Mouse (Mus musculus) layer of hippocampus, adult 18-20 months (tissue): ENCODE data around the gene Rnpc3. TPM values are rescaled to one million over a fixed set of nuclear protein-coding genes. Genes with fewer than 3 reads are reported as not detected.

ENCODE experiments used
- DNase-seq, 2 experiments: peaks; one replicate each; pipeline ENCODE4 v3.0.0; 2022; ENCODE audit warnings: low spot score in 2 of 2
- long read RNA-seq: library from polyadenylated mRNA; stranded (forward); transcript quantifications from one replicate; pipeline ENCODE4 v2.0.0, GENCODE M21; 2021
- total RNA-seq, 2 experiments: library from RNA; stranded (reverse); gene quantifications; 2 replicates each; pipeline ENCODE4 v1.2.3; 2021

The Rnpc3 gene
- total RNA-seq: 10 to 100 TPM; 25.5 to 27.9 TPM
- long read RNA-seq, full-length matches to known transcripts: 12 of 24 reads
- long read RNA-seq, partial matches to known transcripts: 0 of 24 reads
- long read RNA-seq, other reads (novel, unspliced or antisense): 12 of 24 reads

DNA sequence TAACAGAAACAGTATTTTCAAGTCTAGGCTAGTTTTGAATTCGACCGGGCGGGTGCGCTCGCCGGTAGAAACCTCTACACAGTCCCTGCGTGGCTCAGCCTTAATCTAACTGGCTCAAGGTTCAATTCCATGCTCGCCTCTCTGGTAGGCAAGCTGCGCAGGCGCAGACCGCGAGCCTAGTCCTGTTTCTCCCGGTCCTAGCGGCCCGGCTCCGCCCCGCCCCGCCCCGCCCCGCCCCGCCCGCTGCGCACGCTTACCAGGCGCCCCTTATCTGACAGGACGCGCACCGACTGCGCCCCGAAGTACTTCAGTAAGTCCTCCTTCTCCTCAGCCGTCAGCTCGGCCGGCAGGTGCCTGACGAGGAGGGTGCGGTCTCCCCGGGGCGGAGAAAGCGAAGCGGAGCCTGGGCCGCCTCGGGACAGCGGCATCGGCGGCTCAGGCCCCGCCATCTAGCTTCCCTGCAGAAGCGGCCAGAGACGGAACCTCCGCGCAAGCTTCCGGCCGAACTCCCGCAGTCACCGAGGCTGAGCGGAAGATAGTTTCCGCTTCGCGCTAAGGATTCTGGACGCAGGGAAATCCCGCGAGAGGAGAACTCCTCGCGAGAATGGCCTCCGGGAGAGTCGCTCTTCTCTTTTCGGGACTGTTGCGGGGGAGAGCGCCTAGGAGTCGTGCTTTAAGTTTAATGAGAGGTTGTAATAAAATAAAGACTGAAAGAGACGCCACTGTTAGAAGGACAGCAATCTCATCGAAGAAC, at the start of gene Rnpc3:
Gene Rnpc3, minus strand, starts transcription at position 544 of the 754 bp plus-strand sequence.
- DNase-seq: peak; percentile 90 to 96

DNA sequence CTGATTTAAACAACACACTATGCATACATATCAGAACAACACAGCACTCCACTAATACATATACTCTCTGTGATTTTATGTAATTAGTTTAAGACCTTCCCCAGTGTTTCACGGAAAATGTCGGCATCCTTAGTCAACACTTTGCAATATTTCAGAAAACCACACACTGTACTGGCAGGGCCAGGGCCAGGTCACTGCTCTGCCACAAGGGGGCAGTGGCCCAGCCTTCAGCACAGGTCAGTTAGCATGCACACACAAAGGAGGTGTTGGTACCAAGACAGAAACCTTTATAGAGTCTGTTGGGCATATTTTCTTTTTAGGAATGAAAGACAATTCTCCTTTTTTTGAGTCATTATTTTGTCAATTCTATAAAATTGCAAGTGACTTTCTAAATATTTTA, 27.0 kb upstream of the Rnpc3 start:
- no peak for DNase-seq

DNA sequence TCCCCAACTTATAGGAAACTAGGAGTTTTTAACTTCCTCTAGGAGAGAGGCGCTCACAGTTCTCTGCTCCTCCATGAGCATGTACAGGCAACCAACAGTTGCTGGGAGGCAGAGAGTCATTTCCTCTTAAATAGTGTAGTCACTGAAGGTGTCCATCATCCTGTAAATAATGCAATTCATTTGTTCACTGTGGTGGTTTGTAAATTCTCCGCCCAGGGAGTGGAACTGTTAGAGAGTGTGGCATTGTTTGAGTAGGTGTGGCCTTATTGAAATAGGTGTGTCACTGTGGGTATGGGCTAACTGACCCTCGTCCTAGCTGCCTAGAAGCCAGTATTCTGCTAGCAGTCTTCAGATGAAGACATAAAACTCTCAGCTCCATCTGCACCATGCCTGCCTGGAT, 24.4 kb upstream of the Rnpc3 start:
- DNase-seq: no peak

DNA sequence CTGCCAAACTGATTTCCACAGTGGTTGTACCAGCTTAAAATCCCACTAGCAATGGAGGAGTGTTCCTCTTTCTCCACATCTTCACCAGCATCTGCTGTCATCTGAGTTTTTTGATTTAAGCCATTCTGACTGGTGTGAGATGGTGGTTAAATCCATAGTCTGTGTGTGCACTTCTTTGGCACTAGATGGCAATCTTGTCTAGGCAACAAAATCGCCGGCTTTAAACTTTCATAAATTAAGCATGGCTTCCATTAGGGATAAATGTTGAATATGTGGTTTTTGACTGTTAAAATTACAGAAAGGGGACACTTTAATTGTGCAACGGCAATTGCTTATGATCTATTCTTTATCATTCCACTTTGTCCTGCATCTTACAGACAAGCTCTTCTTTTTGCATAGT, 21.4 kb upstream of the Rnpc3 start:
- DNase-seq: peak in 1 of 2 experiments; percentile 19

DNA sequence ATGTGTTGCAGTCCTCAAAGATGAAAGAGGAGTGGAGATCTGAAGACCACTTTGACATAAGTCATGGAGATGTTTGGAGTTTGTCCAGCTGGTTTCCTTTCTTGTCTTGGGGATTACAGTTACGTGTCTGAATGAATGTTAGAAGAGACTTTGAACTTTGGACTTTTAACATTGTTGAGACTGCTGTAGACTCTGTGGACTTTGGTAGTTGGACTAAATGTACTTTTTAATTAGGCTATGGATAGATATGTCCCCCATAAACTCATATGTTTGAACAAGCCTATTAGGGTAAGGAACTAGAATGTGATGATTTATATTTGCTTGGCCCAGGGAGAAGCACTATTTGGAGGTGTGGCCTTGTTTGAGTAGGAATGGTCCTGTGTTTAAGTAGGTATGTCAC, 9.6 kb upstream of the Rnpc3 start:
- no peak for DNase-seq

DNA sequence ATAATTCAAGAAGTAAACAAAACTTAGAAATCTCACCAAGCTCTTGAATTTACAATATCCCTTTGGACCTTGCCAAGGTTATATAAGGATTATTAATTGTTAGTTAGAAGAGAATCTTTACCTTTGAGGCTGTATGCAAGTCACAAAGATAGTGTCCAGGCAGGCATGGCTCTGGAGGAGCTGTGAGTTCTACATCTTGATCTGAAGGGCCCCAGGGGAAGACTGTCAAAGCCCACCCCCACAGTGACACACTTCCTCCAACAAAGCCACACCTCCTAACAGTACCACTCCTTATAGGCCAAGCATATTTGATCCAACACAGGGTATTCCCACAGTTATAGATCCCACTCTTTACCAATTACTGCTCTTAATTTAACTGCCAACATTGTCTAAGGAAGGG, 4.3 kb upstream of the Rnpc3 start:
- DNase-seq: no peak

DNA sequence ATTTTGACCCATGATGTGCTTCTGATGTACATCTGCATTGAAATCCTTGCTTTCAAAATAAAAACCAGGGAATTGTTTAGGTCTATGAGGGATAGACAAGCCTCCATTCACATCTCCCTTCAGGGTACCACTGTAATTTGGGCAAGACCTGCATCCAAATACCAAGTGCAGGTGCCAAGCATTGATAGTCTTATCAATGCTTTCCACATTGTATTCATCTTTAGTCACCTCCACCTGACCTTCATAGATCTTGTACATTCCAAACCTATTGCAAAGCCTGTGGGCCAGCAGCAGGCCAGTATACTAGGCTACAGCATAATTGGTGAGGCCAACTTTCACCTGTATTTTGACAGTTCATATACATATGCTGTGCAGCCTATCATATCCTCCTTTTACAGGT, 1.7 kb upstream of the Rnpc3 start:
- no peak for DNase-seq

DNA sequence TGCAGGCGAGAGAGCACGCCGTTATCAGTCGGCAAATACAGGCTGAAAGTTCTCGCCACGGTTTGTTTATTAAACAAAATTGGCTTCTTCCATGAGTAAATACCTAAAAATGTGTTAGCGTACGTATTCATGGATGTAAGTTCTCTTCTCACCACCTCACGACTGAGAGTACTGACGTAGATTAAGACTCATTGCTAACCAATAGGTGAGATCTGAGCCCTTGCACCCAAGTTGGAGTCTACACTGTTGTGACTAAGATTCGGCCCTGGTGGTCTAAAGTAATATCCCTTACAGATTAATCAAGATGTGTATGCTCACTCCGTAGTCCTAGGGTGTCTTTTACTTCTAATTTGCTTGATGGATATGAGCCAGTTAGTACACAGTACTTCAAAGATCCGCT, 615 bp upstream of the Rnpc3 start:
- DNase-seq: no peak

DNA sequence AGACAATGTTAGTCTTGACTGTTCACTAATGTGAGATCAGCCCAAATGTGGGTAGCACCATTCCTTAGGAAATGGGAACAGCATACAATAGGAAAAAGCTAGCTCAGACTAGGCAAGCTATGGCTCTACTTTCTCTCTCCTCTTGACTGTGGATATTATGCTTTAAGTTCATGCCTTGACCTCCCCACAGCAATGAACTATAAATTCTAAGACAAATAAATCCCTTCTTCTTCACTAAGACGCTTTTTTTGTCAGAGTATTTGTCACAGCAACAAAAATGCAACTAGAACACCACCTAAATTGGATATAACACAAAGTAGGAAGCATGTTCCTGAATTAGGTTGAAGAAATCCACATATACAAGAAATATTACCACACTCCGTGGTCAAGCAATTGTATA, 23.4 kb downstream of the Rnpc3 start, which contains the start of gene Amy1:
Gene Amy1, minus strand, starts transcription at position 101 of the 400 bp plus-strand sequence.
- DNase-seq: no peak

DNA sequence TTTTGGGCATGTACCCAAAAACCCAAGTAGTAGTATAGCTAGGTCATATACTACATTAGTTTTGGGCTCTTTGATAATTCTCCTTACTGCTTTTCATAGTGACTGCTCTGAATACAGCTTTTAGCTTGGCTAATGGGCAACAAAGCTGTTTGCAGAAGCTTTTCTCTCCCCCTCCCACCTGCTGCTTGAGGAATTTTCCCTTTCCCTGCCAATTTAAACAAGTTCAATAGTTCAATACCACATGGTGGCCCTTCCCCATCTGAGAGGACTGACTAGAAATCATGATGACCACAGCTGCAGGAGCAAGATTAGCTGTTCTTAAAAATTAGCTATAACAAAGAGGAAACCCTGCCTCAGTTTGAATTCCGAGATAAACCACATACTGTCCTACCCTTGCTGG, 39.1 kb downstream of the Rnpc3 start:
- DNase-seq: no peak

DNA sequence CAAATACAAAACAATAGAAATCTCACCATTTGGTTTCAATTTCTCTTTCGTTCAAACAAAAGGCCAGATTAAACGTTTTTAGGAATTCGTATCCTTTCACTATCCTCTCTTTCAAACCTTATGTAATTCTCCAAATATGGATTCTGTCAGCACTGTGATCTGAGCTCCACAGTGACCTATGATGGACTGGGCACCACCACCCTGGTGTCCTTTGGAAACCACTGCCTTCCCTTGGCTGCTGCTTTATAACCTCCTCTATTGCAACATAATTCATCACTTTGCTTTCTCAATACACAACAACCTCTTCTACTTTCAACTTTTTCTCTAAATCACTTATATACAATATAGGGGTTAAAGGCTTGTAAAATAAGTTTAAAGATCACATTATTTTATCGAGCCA, 55.4 kb downstream of the Rnpc3 start:
- DNase-seq: no peak

DNA sequence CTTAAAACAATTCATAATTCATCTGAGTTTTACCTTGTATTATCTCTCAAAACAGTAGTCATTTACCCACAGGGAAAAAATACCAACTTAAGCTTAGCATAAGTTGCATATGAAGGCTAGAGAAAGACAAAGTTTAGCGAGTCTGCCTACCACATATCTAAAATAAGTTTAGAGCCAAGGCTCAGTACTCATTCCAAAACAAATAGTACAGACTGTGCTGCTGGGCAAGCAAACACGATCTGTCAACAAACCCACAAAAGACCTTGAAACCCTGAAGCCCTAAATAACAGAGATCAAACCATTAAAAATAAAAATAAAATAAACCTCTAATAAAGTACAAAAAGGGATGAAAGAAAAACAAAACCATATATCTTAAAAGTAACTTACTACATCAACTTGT, 55.8 kb downstream of the Rnpc3 start:
- DNase-seq: no peak

DNA sequence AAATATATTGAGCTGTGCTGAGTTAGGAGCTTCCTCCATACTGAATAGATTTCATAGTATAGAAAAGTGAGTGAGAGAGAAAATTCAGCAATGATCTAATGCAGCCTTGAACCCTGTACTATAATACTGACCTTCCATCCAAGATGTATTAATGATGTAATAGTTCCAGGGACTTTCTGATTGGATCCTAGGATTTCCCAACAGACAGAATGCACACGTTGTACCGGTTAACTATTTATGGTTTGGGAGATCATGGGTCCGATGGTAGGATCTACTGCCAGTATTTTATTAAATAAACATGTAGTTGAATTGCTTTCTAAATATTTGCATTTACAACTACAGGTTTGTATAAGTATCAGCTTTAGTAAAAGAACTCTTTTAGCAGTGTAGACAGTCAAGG, 57.8 kb downstream of the Rnpc3 start:
- DNase-seq: no peak

Other genes with a start within 250 kb of the Rnpc3 start
- gene Amy2a1, start 97.7 kb downstream of the Rnpc3 start, total RNA-seq: not detected
- gene Amy1, start 23.4 kb downstream of the Rnpc3 start, total RNA-seq: 10 to 100 TPM; 11.4 to 12.6 TPM